Mouse (Mus musculus) G1E (cell line): Measurements from ENCODE around the gene Retreg3. TPM values are rescaled to one million over a fixed set of nuclear protein-coding genes. Genes with fewer than 3 reads are reported as not detected.

Experiments
- ATAC-seq: 2 replicates; pipeline ENCODE4 v1.8.0; 2016; ENCODE audit warnings: mild to moderate bottlenecking; ENCODE audit not compliant: insufficient number of reproducible peaks, poor library complexity, low FRiP score, severe bottlenecking; ENCODE audit errors: extremely low read depth
- DNase-seq: peaks from one replicate; pipeline ENCODE4 v3.0.0; 2012; ENCODE audit warnings: low spot score
- H3K27me3 ChIP-seq: 2 replicates; pipeline ENCODE4 v1.6.1; 2012; ENCODE audit warnings: mild to moderate bottlenecking, low read length, inconsistent platforms; ENCODE audit not compliant: insufficient read depth
- H3K36me3 ChIP-seq: replicated peaks from 2 replicates; pipeline ENCODE3; 2012; ENCODE audit warnings: mild to moderate bottlenecking, inconsistent platforms
- H3K4me1 ChIP-seq: 2 replicates; pipeline ENCODE4 v1.6.1; 2012; ENCODE audit warnings: low read depth, low read length, inconsistent platforms, mixed read lengths; ENCODE audit not compliant: insufficient read depth
- H3K4me3 ChIP-seq: 2 replicates; pipeline ENCODE4 v1.5.1; 2012; ENCODE audit warnings: low read depth, mild to moderate bottlenecking, inconsistent platforms, low read length, moderate library complexity, mixed read lengths
- H3K9me3 ChIP-seq: replicated peaks from 2 replicates; pipeline ENCODE4 v1.6.1; 2012; ENCODE audit warnings: inconsistent platforms
- CTCF ChIP-seq: IDR thresholded peaks from 2 replicates; pipeline ENCODE4 v1.5.1; 2012; ENCODE audit warnings: low read depth, low read length, inconsistent platforms, mixed read lengths
- GATA1 ChIP-seq: IDR thresholded peaks from 2 replicates; pipeline ENCODE4 v1.6.1; 2012; ENCODE audit warnings: borderline replicate concordance, low read length, inconsistent platforms, mixed read lengths
- GATA2 ChIP-seq: IDR thresholded peaks from 2 replicates; pipeline ENCODE4 v1.6.1; 2012; ENCODE audit warnings: low read depth, low read length, inconsistent platforms, borderline replicate concordance
- POLR2AphosphoS5 ChIP-seq: IDR thresholded peaks from 2 replicates; pipeline ENCODE4 v1.6.1; 2012; ENCODE audit warnings: low read depth, low read length, inconsistent platforms; ENCODE audit not compliant: insufficient replicate concordance
- TAL1 ChIP-seq: conservative IDR thresholded peaks from 2 replicates; pipeline ENCODE4 v1.6.1; 2012; ENCODE audit warnings: low read depth, low read length, inconsistent platforms, mixed read lengths
- polyA plus RNA-seq: library from polyadenylated mRNA; stranded (reverse); fragments of >175 nt; gene quantifications from 2 replicates; pipeline ENCODE4 v1.2.3, GENCODE M21; 2012
- total RNA-seq, 2 experiments: library from RNA; stranded (forward) in 1 of 2; stranded (reverse) in 1 of 2; fragments of 200-1000 nt in 1 of 2; fragments of >200 nt in 1 of 2; fragmentation: Nextera tagmentation in 1 of 2; gene quantifications; 2 replicates each; pipeline ENCODE4 v1.2.3; 2014 to 2017

Retreg3 gene
- total and polyA plus RNA-seq, 3 experiments = 9.4 to 43.2 (median 13.4) TPM

DNA sequence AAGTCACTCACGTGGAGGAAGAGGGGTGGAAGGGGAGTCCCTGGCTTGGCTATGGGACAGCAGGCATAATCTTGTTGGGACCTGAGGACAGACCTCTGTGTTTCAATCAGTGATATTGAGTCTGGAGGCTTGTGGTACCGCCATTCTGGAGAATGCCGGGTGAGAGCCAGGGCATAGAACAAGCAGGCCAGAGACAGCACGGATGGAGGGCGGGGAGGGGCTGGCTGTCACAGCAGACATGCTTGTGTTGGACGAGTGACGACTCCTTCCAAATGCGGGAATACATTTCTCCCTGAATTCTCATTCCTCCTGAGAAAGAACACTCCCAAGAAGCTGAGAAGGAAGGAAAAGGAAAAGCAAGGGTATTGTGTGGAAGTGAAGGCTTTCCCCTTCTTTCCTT, 68.1 kb downstream of the Retreg3 start:
- TF ChIP-seq TAL1 = no peak
- H3K27me3 ChIP-seq = no peaks in the 10 kb centered on the region
- peaks cover 17% of the 10 kb centered on the region for H3K4me1 ChIP-seq
- H3K9me3 ChIP-seq = no peaks in the 10 kb centered on the region; the same call in 1 of the 2 replicates
- H3K4me3 ChIP-seq = no peak overlapping the region
- no peak for ATAC-seq
- DNase-seq = no peak
- H3K36me3 ChIP-seq = peaks cover 98% of the 10 kb centered on the region

GRCm38 (mm10) chr11:101051051-101051493, 68.6 kb downstream of the Retreg3 start:
- Histone ChIP-seq H3K36me3 (peaks cover 98% of the 10 kb centered on the region), H3K27me3 (no peaks in the 10 kb centered on the region), H3K4me3 (no peak overlapping the region), H3K4me1 (peaks cover 17% of the 10 kb centered on the region), H3K9me3 (no peaks in the 10 kb centered on the region; the same call in 1 of the 2 replicates)
- DNase-seq = no peak
- no peak for TF ChIP-seq POLR2AphosphoS5
- no peak for ATAC-seq

DNA sequence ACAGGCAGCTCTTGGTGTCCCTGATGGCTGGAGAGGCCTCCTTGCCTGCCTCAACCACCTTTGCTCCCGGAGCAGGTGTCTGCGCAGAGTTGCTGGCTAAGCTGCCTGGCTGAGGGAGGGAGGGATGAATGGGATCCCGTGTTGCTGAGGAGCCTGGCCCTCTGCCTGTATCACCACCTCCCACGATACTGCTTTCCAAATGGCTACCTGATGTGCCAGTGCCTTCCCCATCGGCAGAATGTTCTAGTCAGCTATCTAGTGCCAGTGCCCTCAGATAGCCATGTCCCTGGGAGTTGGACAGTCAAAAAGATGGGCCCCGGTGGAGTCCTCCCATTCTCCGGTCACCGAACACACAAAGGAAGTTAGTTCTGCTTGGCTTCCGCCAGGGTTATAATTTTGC, 69.3 kb downstream of the Retreg3 start:
- H3K9me3 ChIP-seq = no peaks in the 10 kb centered on the region; the same call in 1 of the 2 replicates
- DNase-seq = no peak
- H3K4me3 ChIP-seq = no peak overlapping the region
- peaks cover 98% of the 10 kb centered on the region for H3K36me3 ChIP-seq
- H3K27me3 ChIP-seq = no peaks in the 10 kb centered on the region
- TF ChIP-seq GATA2 (no peak), TAL1 (no peak), CTCF (no peak), GATA1 (no peak), POLR2AphosphoS5 (no peak)
- peaks cover 14% of the 10 kb centered on the region for H3K4me1 ChIP-seq
- ATAC-seq = no peak

- H3K4me1 ChIP-seq = no peaks in the 10 kb centered on the region
- no peak overlapping the region for H3K4me3 ChIP-seq
- no peaks in the 10 kb centered on the region for H3K9me3 ChIP-seq
- TF ChIP-seq POLR2AphosphoS5 (no peak), TAL1 (no peak), GATA2 (no peak), GATA1 (no peak), CTCF (no peak)
- H3K36me3 ChIP-seq = peaks cover 99% of the 10 kb centered on the region
- ATAC-seq = no peak
- H3K27me3 ChIP-seq = no peaks in the 10 kb centered on the region
- DNase-seq = no peak
Measured at GRCm38 (mm10) chr11:101047502-101047901, 72.2 kb downstream of the Retreg3 start.

DNA sequence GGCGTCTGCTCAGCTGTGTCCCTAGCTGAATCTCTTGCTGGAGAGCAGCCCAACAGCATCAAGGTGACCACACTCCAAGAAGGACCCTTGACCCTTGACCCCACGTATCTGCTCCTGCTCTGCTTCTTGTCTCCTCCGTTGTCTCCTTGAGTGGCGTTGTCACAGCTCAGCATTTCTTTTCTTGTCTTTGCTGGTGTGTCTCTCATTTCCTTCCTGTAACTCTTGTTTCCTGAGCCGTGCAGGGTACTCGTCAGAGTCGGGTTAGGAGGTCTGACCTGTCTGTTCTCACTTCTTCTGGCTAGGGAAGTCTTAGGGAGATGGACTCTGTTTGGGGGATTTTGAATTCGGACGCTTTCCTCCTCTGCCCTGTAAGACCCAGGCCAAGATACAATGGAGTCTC, 73.3 kb downstream of the Retreg3 start:
- no peak overlapping the region for H3K4me3 ChIP-seq

More for the DNA sequence above, 73.3 kb downstream of the Retreg3 start:
- ATAC-seq (no peak), DNase-seq (no peak)
- TF ChIP-seq POLR2AphosphoS5 (no peak), TAL1 (no peak), CTCF (no peak), GATA1 (no peak), GATA2 (no peak)
- Histone ChIP-seq H3K36me3 (peaks cover 99% of the 10 kb centered on the region), H3K4me1 (no peaks in the 10 kb centered on the region), H3K27me3 (no peaks in the 10 kb centered on the region), H3K9me3 (no peaks in the 10 kb centered on the region)

Other genes starting within 250 kb of the Retreg3 start
Only the 20 nearest of the 24 such genes appear.
- gene Stat3, start 180.4 kb downstream of the Retreg3 start, total RNA-seq (2014; fragmentation: Nextera tagmentation) = 81.1 and 87.5 TPM in 2 replicates
- 69.3 and 70.3 TPM in 2 replicates for gene Stat3, start 180.4 kb downstream of the Retreg3 start, total RNA-seq (2017)
- 42.1 and 63.5 TPM in 2 replicates for gene Stat3, start 180.4 kb downstream of the Retreg3 start, polyA plus RNA-seq
- 13.1 and 15.0 TPM in 2 replicates for gene Cavin1, start 149.0 kb downstream of the Retreg3 start, total RNA-seq (2014; fragmentation: Nextera tagmentation)
- gene Cavin1, start 149.0 kb downstream of the Retreg3 start, total RNA-seq (2017) = 3.1 and 3.8 TPM in 2 replicates
- 37.0 and 39.4 TPM in 2 replicates for gene Cavin1, start 149.0 kb downstream of the Retreg3 start, polyA plus RNA-seq
- 109 and 180 TPM in 2 replicates for gene Atp6v0a1, start 110.4 kb downstream of the Retreg3 start, total RNA-seq (2014; fragmentation: Nextera tagmentation)
- gene Atp6v0a1, start 110.4 kb downstream of the Retreg3 start, total RNA-seq (2017) = 53.7 and 77.6 TPM in 2 replicates
- gene Atp6v0a1, start 110.4 kb downstream of the Retreg3 start, polyA plus RNA-seq = 25.8 and 26.3 TPM in 2 replicates
- 6.1 and 6.3 TPM in 2 replicates for gene Naglu, start 49.9 kb downstream of the Retreg3 start, total RNA-seq (2014; fragmentation: Nextera tagmentation)
- gene Naglu, start 49.9 kb downstream of the Retreg3 start, total RNA-seq (2017) = 14.2 and 18.4 TPM in 2 replicates
- gene Naglu, start 49.9 kb downstream of the Retreg3 start, polyA plus RNA-seq = 5.1 and 6.4 TPM in 2 replicates
- not detected in 2 replicates for gene Hsd17b1, start 41.5 kb downstream of the Retreg3 start, total RNA-seq (2014; fragmentation: Nextera tagmentation)
- gene Hsd17b1, start 41.5 kb downstream of the Retreg3 start, total RNA-seq (2017) = 0.44 and 0.76 TPM in 2 replicates
- gene Hsd17b1, start 41.5 kb downstream of the Retreg3 start, polyA plus RNA-seq = 0.12 and 0.20 TPM in 2 replicates
- 23.6 and 26.7 TPM in 2 replicates for gene Coasy, start 37.3 kb downstream of the Retreg3 start, total RNA-seq (2014; fragmentation: Nextera tagmentation)
- 31.7 and 32.6 TPM in 2 replicates for gene Coasy, start 37.3 kb downstream of the Retreg3 start, total RNA-seq (2017)
- gene Coasy, start 37.3 kb downstream of the Retreg3 start, polyA plus RNA-seq = 39.3 and 43.6 TPM in 2 replicates
- gene Mlx, start 32.6 kb downstream of the Retreg3 start, total RNA-seq (2014; fragmentation: Nextera tagmentation) = 40.5 and 43.2 TPM in 2 replicates
- 45.5 and 45.9 TPM in 2 replicates for gene Mlx, start 32.6 kb downstream of the Retreg3 start, total RNA-seq (2017)
- gene Mlx, start 32.6 kb downstream of the Retreg3 start, polyA plus RNA-seq = 13.0 and 17.8 TPM in 2 replicates
- 11.1 and 15.7 TPM in 2 replicates for gene Psmc3ip, start 24.5 kb downstream of the Retreg3 start, total RNA-seq (2014; fragmentation: Nextera tagmentation)
- gene Psmc3ip, start 24.5 kb downstream of the Retreg3 start, total RNA-seq (2017) = 27.0 and 29.8 TPM in 2 replicates
- 20.5 and 20.6 TPM in 2 replicates for gene Psmc3ip, start 24.5 kb downstream of the Retreg3 start, polyA plus RNA-seq
- gene Tubg1, start within 50 bp of the Retreg3 start, total RNA-seq (2014; fragmentation: Nextera tagmentation) = 39.8 and 42.0 TPM in 2 replicates
- 46.0 and 47.5 TPM in 2 replicates for gene Tubg1, start within 50 bp of the Retreg3 start, total RNA-seq (2017)
- 96.1 and 120 TPM in 2 replicates for gene Tubg1, start within 50 bp of the Retreg3 start, polyA plus RNA-seq
- gene Tubg2, start 36.0 kb upstream of the Retreg3 start, total RNA-seq (2014; fragmentation: Nextera tagmentation) = not detected in 2 replicates
- not detected in 2 replicates for gene Tubg2, start 36.0 kb upstream of the Retreg3 start, total RNA-seq (2017)
- gene Tubg2, start 36.0 kb upstream of the Retreg3 start, polyA plus RNA-seq = not detected in 2 replicates
- not detected in 2 replicates for gene Cntnap1, start 50.6 kb upstream of the Retreg3 start, total RNA-seq (2014; fragmentation: Nextera tagmentation)
- under 0.01 and 0.06 TPM in 2 replicates for gene Cntnap1, start 50.6 kb upstream of the Retreg3 start, total RNA-seq (2017)
- 0.02 and 0.08 TPM in 2 replicates for gene Cntnap1, start 50.6 kb upstream of the Retreg3 start, polyA plus RNA-seq
- 0.49 and 2.6 TPM in 2 replicates for gene Plekhh3, start 51.5 kb upstream of the Retreg3 start, total RNA-seq (2014; fragmentation: Nextera tagmentation)
- 1.5 and 1.9 TPM in 2 replicates for gene Plekhh3, start 51.5 kb upstream of the Retreg3 start, total RNA-seq (2017)
- 3.8 and 4.8 TPM in 2 replicates for gene Plekhh3, start 51.5 kb upstream of the Retreg3 start, polyA plus RNA-seq
- not detected in 2 replicates for gene Ccr10, start 55.5 kb upstream of the Retreg3 start, total RNA-seq (2014; fragmentation: Nextera tagmentation)
- not detected in 2 replicates for gene Ccr10, start 55.5 kb upstream of the Retreg3 start, total RNA-seq (2017)
- not detected in 2 replicates for gene Ccr10, start 55.5 kb upstream of the Retreg3 start, polyA plus RNA-seq
- 46.1 and 55.9 TPM in 2 replicates for gene Ezh1, start 106.6 kb upstream of the Retreg3 start, total RNA-seq (2014; fragmentation: Nextera tagmentation)
- gene Ezh1, start 106.6 kb upstream of the Retreg3 start, total RNA-seq (2017) = 23.9 and 25.4 TPM in 2 replicates
- 2.0 and 4.2 TPM in 2 replicates for gene Ezh1, start 106.6 kb upstream of the Retreg3 start, polyA plus RNA-seq
- gene Ramp2, start 126.1 kb upstream of the Retreg3 start, total RNA-seq (2014; fragmentation: Nextera tagmentation) = not detected in 2 replicates
- 0.27 TPM in 1 of 2 replicates, not detected in the other for gene Ramp2, start 126.1 kb upstream of the Retreg3 start, total RNA-seq (2017)
- gene Ramp2, start 126.1 kb upstream of the Retreg3 start, polyA plus RNA-seq = 0.04 and 0.10 TPM in 2 replicates
- 482 and 539 TPM in 2 replicates for gene Vps25, start 133.8 kb upstream of the Retreg3 start, total RNA-seq (2014; fragmentation: Nextera tagmentation)
- gene Vps25, start 133.8 kb upstream of the Retreg3 start, total RNA-seq (2017) = 98.4 and 104 TPM in 2 replicates
- 140 and 170 TPM in 2 replicates for gene Vps25, start 133.8 kb upstream of the Retreg3 start, polyA plus RNA-seq
- gene Wnk4, start 140.7 kb upstream of the Retreg3 start, total RNA-seq (2014; fragmentation: Nextera tagmentation) = 21.2 and 27.2 TPM in 2 replicates
- gene Wnk4, start 140.7 kb upstream of the Retreg3 start, total RNA-seq (2017) = 2.3 and 4.2 TPM in 2 replicates
- 45.0 and 48.7 TPM in 2 replicates for gene Wnk4, start 140.7 kb upstream of the Retreg3 start, polyA plus RNA-seq
- 1.5 TPM in 1 of 2 replicates, not detected in the other for gene Cntd1, start 159.1 kb upstream of the Retreg3 start, total RNA-seq (2014; fragmentation: Nextera tagmentation)
- 0.81 and 1.1 TPM in 2 replicates for gene Cntd1, start 159.1 kb upstream of the Retreg3 start, total RNA-seq (2017)
- 0.02 TPM in 1 of 2 replicates, not detected in the other for gene Cntd1, start 159.1 kb upstream of the Retreg3 start, polyA plus RNA-seq
- gene Coa3, start 159.2 kb upstream of the Retreg3 start, total RNA-seq (2014; fragmentation: Nextera tagmentation) = 52.6 and 54.1 TPM in 2 replicates
- gene Coa3, start 159.2 kb upstream of the Retreg3 start, total RNA-seq (2017) = 58.1 and 65.9 TPM in 2 replicates
- gene Coa3, start 159.2 kb upstream of the Retreg3 start, polyA plus RNA-seq = 16.8 and 39.8 TPM in 2 replicates
- gene Becn1, start 182.4 kb upstream of the Retreg3 start, total RNA-seq (2014; fragmentation: Nextera tagmentation) = 42.5 and 46.3 TPM in 2 replicates
- gene Becn1, start 182.4 kb upstream of the Retreg3 start, total RNA-seq (2017) = 142 and 148 TPM in 2 replicates
- 97.7 and 109 TPM in 2 replicates for gene Becn1, start 182.4 kb upstream of the Retreg3 start, polyA plus RNA-seq